Mouse (Mus musculus): ENCODE measurements at regions not wholly inside any gene's neighbourhood (a gene's known extent, or its start where the extent isn't known, plus 50 kb on each side); places are given as distances from the start of the nearest gene placed in this dataset.
A peak's percentile ranks its signal among the peaks of the same experiment; 100 is the strongest.

- H3K27me3 ChIP-seq (ENCODE audit: control insufficient read depth, insufficient read depth, low read length) = no peaks in the 10 kb centered on the region
- WGBS = 77% methylated on average over 7 of the region's 7 CpGs
- no peak for DNase-seq
- no peaks in the 10 kb centered on the region for H3K4me1 ChIP-seq (ENCODE audit: control insufficient read depth, insufficient read depth, low read length)
- intact Hi-C loops (cut with DNase I) = no loop called here
- no peaks in the 10 kb centered on the region for H3K79me2 ChIP-seq (replicated peaks; ENCODE audit: control insufficient read depth, insufficient read depth, low read length)
- no peak overlapping the region for H3K27ac ChIP-seq
- no peak overlapping the region for H3K4me3 ChIP-seq
- TF ChIP-seq CTCF (IDR thresholded peaks at IDR 0.05) (no peak), EP300 (IDR thresholded peaks at IDR 0.05; ENCODE audit: insufficient read depth, low read depth, low read length) (no peak), POLR2A (IDR thresholded peaks at IDR 0.05; ENCODE audit: insufficient read depth, low read depth, low read length) (no peak)
- no peaks in the 10 kb centered on the region for H3K36me3 ChIP-seq (ENCODE audit: control insufficient read depth, insufficient read depth, low read length)
- H3K9ac ChIP-seq (ENCODE audit: low read depth, low read length) = no peak overlapping the region
Measured at GRCm38 (mm10) chr12:13861226-13861625, 290.6 kb downstream of the Fam84a start.

GRCm38 (mm10) chr12:13844532-13845485, 307.0 kb downstream of the Fam84a start:
- 29% methylated on average over 13 of the region's 13 CpGs for WGBS
- Histone ChIP-seq H3K79me2 (replicated peaks; ENCODE audit: control insufficient read depth, insufficient read depth, low read length) (no peaks in the 10 kb centered on the region), H3K36me3 (ENCODE audit: control insufficient read depth, insufficient read depth, low read length) (no peaks in the 10 kb centered on the region), H3K9ac (ENCODE audit: low read depth, low read length) (no peak overlapping the region), H3K4me1 (ENCODE audit: control insufficient read depth, insufficient read depth, low read length) (no peaks in the 10 kb centered on the region), H3K27me3 (ENCODE audit: control insufficient read depth, insufficient read depth, low read length) (no peaks in the 10 kb centered on the region), H3K27ac (no peak overlapping the region), H3K4me3 (no peak overlapping the region)
- DNase-seq = peak in 1 of 2 experiments; percentile 21
- intact Hi-C loops (cut with DNase I) = loop anchor here (1.0 kb wide), 1 partner anchor 471 kb away; no protein-coding TSS in a partner anchor
- TF ChIP-seq POLR2A (IDR thresholded peaks at IDR 0.05; ENCODE audit: insufficient read depth, low read depth, low read length) = no peak
- peak; percentile 74 for TF ChIP-seq CTCF (IDR thresholded peaks at IDR 0.05)

- WGBS = 67% methylated on average over 5 of the region's 5 CpGs
- no peaks in the 10 kb centered on the region for H3K36me3 ChIP-seq (ENCODE audit: control insufficient read depth, insufficient read depth, low read length)
- no peak for TF ChIP-seq CTCF (IDR thresholded peaks at IDR 0.05)
- TF ChIP-seq POLR2A (IDR thresholded peaks at IDR 0.05; ENCODE audit: insufficient read depth, low read depth, low read length) = no peak
- TF ChIP-seq EP300 (IDR thresholded peaks at IDR 0.05; ENCODE audit: insufficient read depth, low read depth, low read length) = no peak
- intact Hi-C loops (cut with DNase I) = loop anchor here (1.0 kb wide), 1 partner anchor 473 kb away; no protein-coding TSS in a partner anchor
- H3K4me1 ChIP-seq (ENCODE audit: control insufficient read depth, insufficient read depth, low read length) = no peaks in the 10 kb centered on the region
- no peak for DNase-seq
- H3K4me3 ChIP-seq = no peak overlapping the region
- no peak overlapping the region for H3K27ac ChIP-seq
- no peak overlapping the region for H3K9ac ChIP-seq (ENCODE audit: low read depth, low read length)
- H3K79me2 ChIP-seq (replicated peaks; ENCODE audit: control insufficient read depth, insufficient read depth, low read length) = no peaks in the 10 kb centered on the region
- no peaks in the 10 kb centered on the region for H3K27me3 ChIP-seq (ENCODE audit: control insufficient read depth, insufficient read depth, low read length)
Measured at GRCm38 (mm10) chr12:13843423-13844080, 308.3 kb downstream of the Fam84a start.

- no peak for TF ChIP-seq POLR2A (IDR thresholded peaks at IDR 0.05; ENCODE audit: insufficient read depth, low read depth, low read length)
- TF ChIP-seq EP300 (IDR thresholded peaks at IDR 0.05; ENCODE audit: insufficient read depth, low read depth, low read length) = no peak
- TF ChIP-seq CTCF (IDR thresholded peaks at IDR 0.05) = no peak
- intact Hi-C loops (cut with DNase I) = no loop called here
- H3K9ac ChIP-seq (ENCODE audit: low read depth, low read length) = no peak overlapping the region
- no peak for DNase-seq
- 48% methylated on average over 1 of the region's 1 CpGs for WGBS
- H3K79me2 ChIP-seq (replicated peaks; ENCODE audit: control insufficient read depth, insufficient read depth, low read length) = no peaks in the 10 kb centered on the region
- H3K4me3 ChIP-seq = no peak overlapping the region
- no peak overlapping the region for H3K27ac ChIP-seq
- H3K4me1 ChIP-seq (ENCODE audit: control insufficient read depth, insufficient read depth, low read length) = no peaks in the 10 kb centered on the region
- H3K27me3 ChIP-seq (ENCODE audit: control insufficient read depth, insufficient read depth, low read length) = no peaks in the 10 kb centered on the region
- no peaks in the 10 kb centered on the region for H3K36me3 ChIP-seq (ENCODE audit: control insufficient read depth, insufficient read depth, low read length)
Measured at GRCm38 (mm10) chr12:13841238-13841637, 310.6 kb downstream of the Fam84a start.

- Histone ChIP-seq H3K4me1 (ENCODE audit: control insufficient read depth, insufficient read depth, low read length) (no peaks in the 10 kb centered on the region), H3K27ac (no peak overlapping the region), H3K79me2 (replicated peaks; ENCODE audit: control insufficient read depth, insufficient read depth, low read length) (no peaks in the 10 kb centered on the region), H3K36me3 (ENCODE audit: control insufficient read depth, insufficient read depth, low read length) (no peaks in the 10 kb centered on the region), H3K4me3 (no peak overlapping the region), H3K27me3 (ENCODE audit: control insufficient read depth, insufficient read depth, low read length) (no peaks in the 10 kb centered on the region), H3K9ac (ENCODE audit: low read depth, low read length) (no peak overlapping the region)
- intact Hi-C loops (cut with DNase I) = no loop called here
- no peak for DNase-seq
- 74% methylated on average over 3 of the region's 3 CpGs for WGBS
- TF ChIP-seq POLR2A (IDR thresholded peaks at IDR 0.05; ENCODE audit: insufficient read depth, low read depth, low read length) (no peak), EP300 (IDR thresholded peaks at IDR 0.05; ENCODE audit: insufficient read depth, low read depth, low read length) (no peak), CTCF (IDR thresholded peaks at IDR 0.05) (no peak)
Measured at GRCm38 (mm10) chr12:13834723-13835122, 317.1 kb downstream of the Fam84a start.

GRCm38 (mm10) chr12:13825899-13826298, 326.0 kb downstream of the Fam84a start:
- Histone ChIP-seq H3K27me3 (ENCODE audit: control insufficient read depth, insufficient read depth, low read length) (no peaks in the 10 kb centered on the region), H3K79me2 (replicated peaks; ENCODE audit: control insufficient read depth, insufficient read depth, low read length) (no peaks in the 10 kb centered on the region), H3K27ac (no peak overlapping the region), H3K4me1 (ENCODE audit: control insufficient read depth, insufficient read depth, low read length) (no peaks in the 10 kb centered on the region), H3K4me3 (no peak overlapping the region), H3K36me3 (ENCODE audit: control insufficient read depth, insufficient read depth, low read length) (no peaks in the 10 kb centered on the region), H3K9ac (ENCODE audit: low read depth, low read length) (no peak overlapping the region)
- intact Hi-C loops (cut with DNase I) = no loop called here
- TF ChIP-seq CTCF (IDR thresholded peaks at IDR 0.05) = no peak
- no peak for TF ChIP-seq EP300 (IDR thresholded peaks at IDR 0.05; ENCODE audit: insufficient read depth, low read depth, low read length)
- TF ChIP-seq POLR2A (IDR thresholded peaks at IDR 0.05; ENCODE audit: insufficient read depth, low read depth, low read length) = no peak
- no peak for DNase-seq

Data from heart, adult 2 months (tissue).